Mouse (Mus musculus) T-cell, adult 2 months (primary cell): Measurements from ENCODE around the gene Dcun1d4.
"Not testable (repeated sequence)": the region's sequence is repeated elsewhere in the genome, so short reads cannot be mapped to it uniquely, and the experiment has no call there.

Experiments used
- DNase-seq: peaks from one replicate; pipeline ENCODE4 v3.0.0; 2022; ENCODE audit warnings: low spot score

The Dcun1d4 gene

GRCm38 (mm10) chr5:73547252-73547651 is 66.5 kb downstream of the Dcun1d4 start:
- no peak for DNase-seq

GRCm38 (mm10) chr5:73548237-73548636 is 67.4 kb downstream of the Dcun1d4 start:
- no peak for DNase-seq

- DNase-seq: no peak
Observed at GRCm38 (mm10) chr5:73548838-73549237, 68.0 kb downstream of the Dcun1d4 start.

- no peak for DNase-seq
Observed at GRCm38 (mm10) chr5:73551836-73552235, 71.0 kb downstream of the Dcun1d4 start.

- DNase-seq: no peak
Observed at GRCm38 (mm10) chr5:73553903-73554302, 73.1 kb downstream of the Dcun1d4 start.

GRCm38 (mm10) chr5:73555096-73555852 is 74.5 kb downstream of the Dcun1d4 start:
- no peak for DNase-seq

GRCm38 (mm10) chr5:73556733-73557425 is 76.1 kb downstream of the Dcun1d4 start:
- DNase-seq: peak; percentile 3

- DNase-seq: no peak
Observed at GRCm38 (mm10) chr5:73558756-73559155, 78.0 kb downstream of the Dcun1d4 start.

- no peak for DNase-seq
Observed at GRCm38 (mm10) chr5:73564038-73564437, 83.2 kb downstream of the Dcun1d4 start.

GRCm38 (mm10) chr5:73566119-73566518 is 85.3 kb downstream of the Dcun1d4 start:
- no peak for DNase-seq

- DNase-seq: no peak
Observed at GRCm38 (mm10) chr5:73566892-73567291, 86.1 kb downstream of the Dcun1d4 start.

- DNase-seq: no peak
Observed at GRCm38 (mm10) chr5:73569181-73569580, 88.4 kb downstream of the Dcun1d4 start.

- no peak for DNase-seq
Observed at GRCm38 (mm10) chr5:73571395-73572156, 90.8 kb downstream of the Dcun1d4 start.

- no peak for DNase-seq
Observed at GRCm38 (mm10) chr5:73572846-73573245, 92.0 kb downstream of the Dcun1d4 start.

GRCm38 (mm10) chr5:73573789-73574188 is 93.0 kb downstream of the Dcun1d4 start:
- no peak for DNase-seq

- DNase-seq: no peak
Observed at GRCm38 (mm10) chr5:73574616-73575015, 93.8 kb downstream of the Dcun1d4 start.

- DNase-seq: no peak
Observed at GRCm38 (mm10) chr5:73576708-73577107, 95.9 kb downstream of the Dcun1d4 start.

- no peak for DNase-seq
Observed at GRCm38 (mm10) chr5:73578131-73578530, 97.3 kb downstream of the Dcun1d4 start.

- DNase-seq: not testable (repeated sequence)
Observed at GRCm38 (mm10) chr5:73584011-73584410, 103.2 kb downstream of the Dcun1d4 start.

GRCm38 (mm10) chr5:73585212-73586115 is 104.7 kb downstream of the Dcun1d4 start:
- no peak for DNase-seq

- no peak for DNase-seq
Observed at GRCm38 (mm10) chr5:73586597-73586996, 105.8 kb downstream of the Dcun1d4 start.

GRCm38 (mm10) chr5:73587119-73587518 is 106.3 kb downstream of the Dcun1d4 start:
- no peak for DNase-seq
